Mouse (Mus musculus) spleen, postnatal 10 days (tissue): ENCODE data around the gene Prss53.
"Not testable (repeated sequence)": the region's sequence is repeated elsewhere in the genome, so short reads cannot be mapped to it uniquely, and the experiment has no call there.

Experiments used
- DNase-seq, 2 experiments: peaks; one replicate each; pipeline ENCODE4 v3.0.0; 2021 to 2022; ENCODE audit warnings: low spot score in 2 of 2

The Prss53 gene

DNA sequence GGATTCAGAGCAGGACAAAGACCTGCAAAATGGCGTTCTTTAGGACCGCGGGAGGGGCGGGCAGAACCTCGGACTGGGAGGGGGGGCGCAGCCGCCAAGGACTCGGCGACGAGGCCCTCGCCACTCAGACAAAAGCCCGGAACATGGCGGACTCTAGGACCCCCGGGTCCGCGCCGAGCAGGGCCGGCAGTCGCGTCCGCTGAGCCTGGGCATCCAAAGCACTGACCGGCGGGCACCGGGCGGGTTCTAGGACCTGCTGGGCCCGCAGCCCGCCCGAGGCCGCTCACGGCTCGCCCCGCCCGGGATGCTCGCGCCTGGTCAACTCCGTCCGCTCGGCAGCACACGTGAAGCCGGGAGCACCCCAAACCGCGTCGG, 15.2 kb downstream of the Prss53 start:
- peak; percentile 89 to 93 for DNase-seq

DNA sequence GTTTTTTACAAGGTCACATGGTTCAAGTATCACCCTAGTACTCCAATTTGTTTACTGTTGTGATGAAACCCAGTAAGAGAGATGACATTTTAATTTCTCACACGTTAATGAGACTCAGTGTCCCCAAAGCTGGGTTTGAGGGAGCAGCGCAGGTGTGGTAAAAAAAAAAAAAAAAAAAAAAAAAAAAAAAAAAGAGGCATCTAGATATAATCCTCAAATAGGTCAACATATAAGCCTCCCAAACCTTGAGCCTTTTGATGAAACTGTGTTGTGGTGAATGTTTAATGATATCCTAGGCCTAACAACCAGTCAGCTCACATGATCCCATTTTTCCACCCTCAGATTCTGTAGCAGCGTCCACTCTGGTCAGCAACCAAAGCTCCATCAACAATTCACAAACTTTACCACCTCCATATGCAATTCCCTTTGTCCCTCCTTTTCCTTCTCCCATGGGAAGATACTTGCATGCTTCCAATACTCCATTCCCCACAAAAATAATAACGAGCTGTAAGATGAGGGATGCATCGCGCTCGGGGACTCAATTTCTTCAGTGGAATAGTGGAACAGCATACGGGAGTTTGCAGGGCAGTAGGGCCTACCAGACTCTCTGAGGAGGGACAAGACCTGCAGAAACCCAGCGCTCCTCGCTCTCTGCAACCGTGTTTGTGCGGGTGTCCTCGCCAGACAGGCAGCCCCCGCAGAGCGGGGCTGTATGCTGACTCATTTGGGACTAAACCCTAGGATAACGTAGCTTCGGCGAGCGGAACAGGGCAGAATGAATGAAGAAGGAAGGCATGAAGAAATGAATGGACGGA, 15.8 kb downstream of the Prss53 start:
- no peak for DNase-seq

DNA sequence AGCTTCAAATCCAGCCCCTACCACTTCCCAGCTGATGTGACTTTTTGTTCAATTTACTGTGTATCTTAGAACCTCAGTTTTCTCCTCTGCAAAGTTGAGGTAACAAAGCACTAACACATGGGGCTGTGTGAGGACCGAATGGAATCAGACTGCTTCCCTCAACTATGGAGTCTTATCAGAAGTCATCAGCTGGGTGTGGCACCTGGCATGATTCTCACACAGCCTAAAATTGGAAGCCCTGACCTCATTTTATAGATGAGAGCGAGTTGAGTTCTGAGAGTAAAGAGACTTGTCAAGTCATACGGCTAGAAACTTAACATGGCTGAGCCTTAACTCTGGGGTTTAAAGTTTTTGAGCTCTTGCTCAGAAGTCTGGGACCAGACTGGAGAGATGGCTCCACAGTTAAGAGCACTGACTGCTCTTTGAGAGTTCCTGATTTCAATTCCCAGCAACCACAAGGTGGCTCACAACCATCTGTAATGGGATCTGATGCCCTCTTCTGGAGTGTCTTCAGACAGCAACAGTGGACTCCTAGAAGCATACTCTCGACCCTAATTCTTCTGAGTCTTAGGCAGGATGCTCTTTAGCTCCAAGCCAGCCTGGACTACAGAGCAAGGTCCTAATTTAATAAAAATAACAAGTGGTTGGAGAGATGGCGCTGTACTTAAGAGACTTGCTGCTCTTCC, 20.5 kb downstream of the Prss53 start:
- no peak for DNase-seq

DNA sequence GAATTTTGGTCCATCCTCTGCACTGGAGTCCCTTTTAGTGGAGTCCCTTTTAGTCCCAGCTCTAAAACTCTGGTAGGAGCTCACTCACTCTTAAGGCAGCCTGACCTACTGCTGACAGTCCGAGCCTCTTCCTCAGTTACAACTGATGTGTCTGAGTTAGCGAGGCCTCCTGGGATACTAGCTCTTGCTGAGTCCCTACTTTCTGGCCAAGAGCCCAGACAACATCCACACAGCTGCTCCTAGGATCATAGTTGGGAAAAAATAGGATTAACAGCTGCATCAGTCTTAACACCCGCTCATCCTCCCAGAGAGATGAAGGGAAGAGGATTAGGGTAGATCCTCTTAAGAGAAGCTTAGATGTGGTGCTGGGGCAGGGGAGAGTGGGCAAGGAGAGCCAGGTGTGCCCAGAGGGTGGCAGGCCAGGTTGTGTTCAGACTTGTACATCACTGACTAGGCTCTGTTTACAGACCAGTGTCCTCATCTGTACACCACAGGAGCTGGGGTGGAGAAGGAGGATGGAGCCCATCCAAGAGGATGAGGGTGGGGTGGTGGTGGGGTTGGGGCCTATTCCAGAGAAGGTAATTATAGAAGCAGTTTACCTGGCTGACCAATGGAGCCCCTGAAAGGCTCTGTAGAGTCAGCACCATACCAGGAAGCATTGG, 21.5 kb downstream of the Prss53 start:
- DNase-seq, result no peak

DNA sequence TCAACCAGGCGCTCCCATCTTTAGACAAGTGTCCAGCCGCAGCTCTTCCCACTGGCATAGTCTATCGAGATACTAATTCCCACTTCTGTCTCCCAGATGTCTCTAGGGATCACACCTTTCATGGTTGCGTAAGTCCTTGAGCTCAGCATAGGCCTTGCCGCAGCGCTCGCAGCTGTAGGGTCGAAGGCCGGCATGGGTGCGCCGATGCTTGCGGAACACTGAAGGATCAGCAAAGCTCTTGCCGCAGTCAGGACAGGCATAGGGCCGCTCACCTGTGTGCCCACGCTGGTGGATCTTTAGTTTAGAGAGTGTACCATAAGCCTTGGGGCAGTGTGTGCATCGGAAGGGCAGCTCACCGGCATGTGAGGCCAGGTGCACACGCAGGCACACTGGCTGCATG, 23.1 kb downstream of the Prss53 start:
- DNase-seq, result no peak

DNA sequence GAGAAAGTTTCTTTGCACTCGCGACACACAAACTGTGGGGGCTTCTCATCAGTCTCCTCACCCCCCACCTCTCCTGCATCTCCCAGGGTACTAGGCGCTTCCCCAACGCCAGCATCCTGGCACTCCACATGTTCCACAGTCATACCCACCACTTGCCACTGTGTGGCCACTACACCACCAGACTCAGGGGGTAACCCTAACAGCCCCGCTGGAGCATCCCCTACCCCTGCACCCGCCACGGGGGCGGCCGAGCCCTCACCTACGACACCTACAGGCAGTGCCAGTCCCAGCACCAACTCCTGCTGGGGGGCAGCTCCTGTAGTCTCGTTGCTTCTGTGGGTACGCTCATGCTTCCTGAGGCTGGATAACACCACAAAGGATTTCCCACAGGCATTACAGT, 24.3 kb downstream of the Prss53 start:
- DNase-seq, result no peak

DNA sequence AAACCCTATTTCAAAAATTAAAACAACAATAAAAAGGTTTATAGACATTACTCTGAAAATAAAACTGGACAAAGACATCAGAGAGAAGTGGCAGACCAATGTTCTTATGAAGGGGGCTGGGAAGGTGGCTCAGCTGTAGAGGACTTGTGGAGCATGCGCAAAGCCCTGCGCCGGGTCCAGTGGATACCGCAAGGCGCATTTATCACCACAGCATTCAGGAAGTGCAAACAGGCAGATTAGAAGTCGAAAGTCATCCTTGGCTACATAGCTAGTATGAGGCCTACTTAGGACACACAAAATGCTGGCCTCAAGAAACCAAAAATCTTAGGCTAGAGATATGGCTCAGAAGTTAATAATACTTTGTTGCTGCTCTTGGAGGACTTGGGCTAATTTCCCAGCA, 32.5 kb downstream of the Prss53 start:
- no peak for DNase-seq

DNA sequence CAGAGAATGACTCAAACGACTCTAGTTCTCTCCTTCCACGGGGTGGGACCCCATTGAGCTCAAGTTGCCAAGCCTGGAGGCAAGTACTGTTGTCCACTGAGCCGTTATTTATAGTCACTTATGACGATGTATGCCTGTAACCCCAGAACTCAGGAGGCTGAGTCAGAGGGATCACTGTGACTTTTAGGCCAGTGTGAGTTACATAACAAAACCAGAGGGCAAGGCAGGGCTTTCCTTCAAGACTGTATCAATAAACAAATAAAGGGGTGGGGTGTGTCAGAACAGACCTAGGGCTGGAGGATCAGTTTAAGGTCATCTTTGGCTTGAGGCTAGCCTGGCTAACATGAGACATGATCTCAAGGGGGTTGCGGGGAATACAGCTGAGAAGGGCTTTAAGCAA, 39.9 kb downstream of the Prss53 start:
- no peak for DNase-seq

DNA sequence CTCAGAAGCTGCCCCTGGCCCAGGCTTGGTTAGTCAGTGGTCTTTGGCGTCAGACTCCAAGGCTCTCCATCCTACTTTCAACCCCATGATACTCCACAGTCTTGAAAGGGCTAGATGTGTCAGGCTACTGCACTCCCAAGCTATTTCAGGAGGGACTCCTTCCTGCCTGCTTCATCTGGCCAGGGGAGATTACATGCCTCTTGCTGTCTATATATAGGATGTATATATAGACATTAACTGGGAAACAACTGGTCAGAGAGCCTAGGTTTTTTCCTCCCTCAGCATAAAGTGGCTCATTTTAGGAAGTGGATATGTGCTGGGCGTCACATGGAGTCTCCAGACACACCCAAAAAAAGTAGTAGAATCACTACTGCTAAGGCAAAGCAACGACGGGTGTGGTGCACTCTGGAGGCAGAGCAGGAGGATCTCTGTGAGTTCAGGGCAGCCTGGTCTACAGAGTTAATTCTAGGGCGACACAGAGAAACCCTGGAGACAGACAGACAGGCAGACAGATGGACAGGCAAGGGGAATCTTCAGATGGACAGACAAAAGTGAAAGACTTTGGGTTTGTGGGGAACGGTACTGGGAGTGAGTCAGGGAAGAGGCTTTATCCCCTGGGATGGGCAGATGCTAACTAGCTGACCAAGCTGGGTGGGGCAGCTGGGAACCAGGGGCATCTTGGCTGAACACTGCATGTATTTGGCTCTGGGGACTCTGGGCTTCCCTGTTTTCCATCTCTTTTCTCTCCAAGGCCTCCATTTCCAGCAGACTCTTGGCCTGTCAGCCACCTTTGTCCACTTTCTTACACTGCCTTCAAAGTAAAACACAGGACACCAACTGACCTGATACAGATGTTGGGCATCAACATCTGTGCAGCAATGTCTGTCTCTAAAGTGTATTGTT, 40.5 kb downstream of the Prss53 start:
- DNase-seq, result no peak

DNA sequence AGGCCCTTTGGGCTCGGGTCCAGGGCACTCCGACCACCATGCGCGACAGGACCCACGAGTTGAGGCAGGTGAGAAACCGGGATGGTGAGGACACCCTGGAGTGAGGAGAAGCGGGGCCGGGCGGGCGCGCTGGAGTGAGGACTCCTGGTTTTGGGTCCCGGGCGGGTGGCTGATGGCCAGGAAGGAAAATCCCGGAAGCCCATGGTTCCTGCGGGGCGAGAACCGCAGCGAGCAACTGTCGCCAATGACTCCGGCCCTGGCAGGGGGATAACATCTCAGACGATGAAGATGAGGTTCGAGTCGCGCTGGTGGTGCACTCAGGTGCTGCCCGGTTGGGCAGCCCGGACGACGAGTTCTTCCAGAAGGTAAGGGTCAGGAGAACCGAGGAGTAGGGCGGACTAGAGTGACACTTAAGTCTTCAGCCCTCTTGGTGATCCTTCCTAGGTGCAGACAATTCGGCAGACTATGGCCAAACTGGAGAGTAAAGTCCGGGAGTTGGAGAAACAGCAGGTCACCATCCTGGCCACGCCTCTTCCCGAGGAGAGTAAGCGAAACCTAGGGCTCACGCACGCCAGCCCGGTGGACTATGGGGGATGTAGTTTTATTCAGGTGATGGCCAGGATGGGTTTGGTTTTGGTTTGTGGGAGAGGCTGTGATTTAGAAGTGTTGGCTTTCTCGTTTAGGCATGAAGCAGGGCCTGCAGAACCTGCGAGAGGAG, 48.6 kb downstream of the Prss53 start:
- DNase-seq, result peak; percentile 78 to 87

DNA sequence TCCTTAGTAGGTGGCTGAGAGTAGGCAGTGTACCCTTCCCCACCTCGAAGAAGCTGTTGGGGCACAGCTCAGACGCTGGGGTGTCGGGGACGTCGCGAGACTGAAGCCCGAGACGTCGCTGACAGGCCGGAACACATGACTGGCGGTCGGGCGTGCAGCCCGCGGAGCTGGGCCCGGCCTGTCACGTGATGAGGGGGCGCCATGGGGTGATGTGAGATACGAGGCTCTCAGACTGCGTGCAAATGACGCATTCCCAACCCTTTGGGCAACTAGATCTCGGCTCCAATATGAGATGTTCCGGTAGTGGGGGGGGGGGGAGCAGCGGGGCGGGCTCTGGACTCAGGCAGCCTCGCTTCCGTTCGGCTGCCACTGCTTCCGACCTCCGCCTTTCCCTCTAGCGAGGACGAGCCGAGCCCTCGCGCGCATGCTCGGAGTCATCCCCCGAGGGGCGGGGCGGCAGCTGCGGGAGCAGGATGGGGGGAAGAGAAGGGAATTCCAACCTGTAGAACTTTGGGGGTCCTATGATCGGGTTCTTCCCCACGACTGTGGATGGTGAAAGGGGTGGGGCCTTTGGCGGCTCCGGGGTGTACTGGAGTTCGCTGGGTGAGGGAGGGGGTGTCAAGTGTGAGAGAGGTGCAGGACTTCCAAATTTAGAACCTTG, 49.3 kb downstream of the Prss53 start:
- DNase-seq, result peak; percentile 80 to 91

DNA sequence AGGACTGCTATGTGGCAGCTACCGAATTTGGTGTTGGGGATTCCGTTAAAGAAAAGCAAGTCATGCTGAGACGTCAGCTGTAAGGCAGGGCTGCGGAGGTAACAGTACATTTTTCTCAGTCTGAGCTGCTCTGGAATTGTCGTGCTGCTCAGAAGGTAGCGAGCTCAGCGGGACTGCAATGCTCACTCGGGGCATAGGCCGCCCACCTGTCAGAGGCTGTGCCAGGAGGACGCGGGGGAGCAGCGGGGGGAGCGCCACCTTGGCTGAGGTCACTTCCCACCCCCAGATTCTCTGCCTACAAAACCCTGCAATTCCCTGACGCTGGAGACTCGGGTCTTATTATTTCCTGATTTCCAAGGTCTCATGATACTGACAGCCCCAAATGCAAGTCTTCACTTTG, 49.9 kb downstream of the Prss53 start:
- DNase-seq, result peak in 1 of 2 experiments; percentile 61

DNA sequence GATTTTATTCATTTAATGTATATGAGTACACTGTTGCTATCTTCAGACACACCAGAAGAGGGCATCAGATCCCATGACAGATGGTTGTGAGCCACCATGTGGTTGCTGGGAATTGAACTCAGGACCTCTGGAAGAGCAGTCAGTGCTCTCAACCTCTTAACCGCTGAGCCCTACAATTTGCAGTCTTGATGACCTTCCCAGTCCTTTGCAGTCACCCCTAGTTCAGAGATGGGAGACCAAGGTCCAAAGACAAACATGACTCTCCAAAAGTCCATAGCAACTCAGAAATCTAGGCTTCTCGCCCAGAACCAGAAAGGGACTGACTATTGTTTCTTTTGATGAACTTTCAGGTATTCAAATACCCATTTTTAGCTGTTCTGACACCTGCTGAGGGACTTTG, 50.7 kb downstream of the Prss53 start:
- DNase-seq, result not testable (repeated sequence)

DNA sequence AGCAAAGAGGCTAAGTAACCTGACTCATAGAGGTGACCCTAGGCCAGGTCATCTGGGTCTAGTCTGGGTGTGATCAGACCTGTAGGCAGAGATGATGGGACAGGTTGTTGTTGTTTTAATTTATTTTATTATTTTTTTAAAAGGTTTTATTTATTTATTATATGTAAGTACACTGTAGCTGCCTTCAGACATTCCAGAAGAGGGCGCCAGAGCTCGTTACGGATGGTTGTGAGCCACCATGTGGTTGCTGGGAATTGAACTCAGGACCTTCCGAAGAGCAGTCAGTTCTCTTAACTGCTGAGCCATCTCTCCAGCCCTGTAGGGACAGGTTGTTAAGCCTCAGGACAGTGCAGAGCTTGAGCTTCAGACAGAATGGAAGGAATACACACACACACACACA, 52.9 kb downstream of the Prss53 start:
- DNase-seq, result not testable (repeated sequence)

DNA sequence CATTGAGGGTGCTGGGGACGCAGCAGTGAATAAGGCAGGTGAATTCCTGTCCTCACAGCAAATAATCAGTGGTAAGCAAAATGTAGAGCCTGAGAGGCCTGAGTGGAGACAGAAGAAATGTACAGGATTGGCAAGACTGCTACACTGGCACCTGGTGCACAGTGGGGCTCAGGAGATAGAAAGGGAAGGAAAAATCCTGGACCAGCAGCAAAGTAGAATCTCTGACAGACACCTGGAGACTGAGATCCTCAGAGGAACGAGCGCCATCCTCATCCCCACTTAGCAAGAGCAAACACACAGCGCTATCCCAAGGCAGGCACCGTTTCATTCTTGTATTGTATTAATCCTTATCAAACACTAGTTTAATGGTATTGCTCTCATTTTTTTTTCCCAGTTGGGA, 53.3 kb downstream of the Prss53 start:
- DNase-seq, result no peak
